Mouse (Mus musculus): ENCODE results near the gene Uts2. TPM values are rescaled to one million over a fixed set of nuclear protein-coding genes. Genes with fewer than 3 reads are reported as not detected.
"Not testable (repeated sequence)": the region's sequence is repeated elsewhere in the genome, so short reads cannot be mapped to it uniquely, and the experiment has no call there.

The Uts2 gene
- total RNA-seq, 2 experiments from 2014 or later, result not detected

DNA sequence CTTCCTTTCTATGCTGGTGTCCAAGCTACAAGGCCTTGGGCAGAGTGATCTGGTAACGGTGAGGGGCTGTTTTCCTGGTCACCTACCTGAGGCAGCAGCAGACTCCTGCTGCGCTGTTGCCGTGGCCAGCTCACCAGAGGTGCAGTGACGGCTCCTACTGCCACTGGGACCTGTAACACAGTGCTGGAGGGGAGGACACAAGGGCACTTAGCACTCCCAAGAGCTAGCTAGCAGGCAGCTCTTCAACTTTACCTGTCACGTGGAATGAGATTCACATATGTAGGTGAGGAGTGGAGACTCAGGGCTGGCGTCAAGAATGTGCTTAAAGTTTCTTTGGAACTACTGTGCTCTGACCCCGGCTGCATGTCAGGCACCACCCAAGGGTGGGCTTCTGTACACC is 13.4 kb downstream of the Uts2 start:
- DNase-seq (ENCODE audit: low spot score), result no peak

DNA sequence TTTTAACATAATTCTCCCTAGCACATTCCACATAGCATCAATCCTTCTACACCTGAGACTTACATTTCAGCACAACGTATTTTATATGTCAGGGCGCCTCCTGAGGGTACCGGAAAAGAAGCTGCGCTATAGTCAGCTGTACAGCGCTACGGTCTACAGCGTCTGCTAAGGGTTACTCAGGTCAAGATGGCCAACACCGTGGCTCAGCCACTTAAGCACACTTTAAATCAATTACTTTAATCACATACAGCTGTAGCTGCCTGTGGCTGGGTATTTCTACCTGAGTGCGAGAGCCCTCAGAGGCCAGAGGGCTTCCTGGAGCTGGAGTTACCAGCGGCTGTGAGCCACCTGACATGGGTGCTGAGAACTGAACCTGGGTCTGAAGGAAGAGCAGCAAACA is 19.0 kb downstream of the Uts2 start:
- DNase-seq (ENCODE audit: low spot score), result no peak

DNA sequence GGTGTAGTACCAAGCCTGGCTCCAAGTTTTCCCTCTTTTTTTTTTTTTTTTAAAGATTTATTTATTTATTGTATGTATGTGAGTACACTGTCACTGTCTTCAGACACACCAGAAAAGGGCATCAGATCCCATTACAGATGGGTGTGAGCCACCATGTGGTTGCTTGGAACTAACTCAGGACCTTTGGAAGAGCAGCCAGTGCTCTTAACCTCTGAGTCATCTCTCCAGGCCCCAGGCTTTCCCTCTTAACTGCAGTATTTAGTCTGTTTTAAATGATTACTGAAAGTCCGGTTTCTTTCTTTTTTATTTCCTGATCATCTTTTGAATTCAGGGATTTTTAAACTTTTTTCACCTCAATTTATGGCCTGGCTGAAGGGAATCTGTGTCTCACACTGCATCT is 20.5 kb downstream of the Uts2 start:
- not testable (repeated sequence) for DNase-seq (ENCODE audit: low spot score)

DNA sequence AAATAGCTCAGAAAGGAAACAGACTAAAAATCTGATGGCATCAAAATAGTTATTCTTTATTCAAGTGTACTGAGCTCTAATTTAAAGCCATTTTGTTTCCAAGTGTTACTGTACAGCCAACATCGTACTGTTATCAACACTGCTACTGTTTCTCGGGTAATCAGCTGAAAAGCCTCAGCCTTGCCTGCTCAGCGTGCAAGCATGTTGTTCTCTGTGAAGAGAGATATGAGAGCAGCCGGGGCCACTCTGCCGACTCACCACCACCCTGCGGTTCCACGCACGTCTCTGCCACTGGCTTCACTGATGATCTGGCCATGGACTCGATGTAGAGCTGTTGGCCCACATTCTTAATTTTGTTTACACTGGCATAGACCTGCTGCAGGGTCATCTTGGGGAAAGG is 27.3 kb downstream of the Uts2 start:
- DNase-seq (ENCODE audit: low spot score), result no peak

DNA sequence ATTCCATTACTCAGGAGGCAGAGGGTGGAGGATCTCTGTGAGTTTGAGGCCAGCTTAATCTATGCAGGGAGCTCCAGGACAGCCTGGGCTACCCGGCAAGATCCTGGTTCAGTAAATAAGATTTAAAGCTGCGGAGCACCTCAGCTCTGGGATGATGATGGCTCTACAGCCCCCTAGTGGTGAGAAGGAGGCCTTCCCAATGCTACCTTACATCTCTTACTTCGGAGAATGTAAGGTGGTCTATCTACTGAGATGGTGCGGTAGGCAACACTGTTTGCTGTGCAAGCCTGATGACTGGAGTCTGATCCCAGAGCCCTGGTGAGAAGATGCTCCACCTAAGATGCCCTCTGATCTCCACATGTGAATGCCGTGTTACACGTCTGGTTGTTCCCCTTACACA is 30.1 kb downstream of the Uts2 start:
- DNase-seq (ENCODE audit: low spot score), result no peak

DNA sequence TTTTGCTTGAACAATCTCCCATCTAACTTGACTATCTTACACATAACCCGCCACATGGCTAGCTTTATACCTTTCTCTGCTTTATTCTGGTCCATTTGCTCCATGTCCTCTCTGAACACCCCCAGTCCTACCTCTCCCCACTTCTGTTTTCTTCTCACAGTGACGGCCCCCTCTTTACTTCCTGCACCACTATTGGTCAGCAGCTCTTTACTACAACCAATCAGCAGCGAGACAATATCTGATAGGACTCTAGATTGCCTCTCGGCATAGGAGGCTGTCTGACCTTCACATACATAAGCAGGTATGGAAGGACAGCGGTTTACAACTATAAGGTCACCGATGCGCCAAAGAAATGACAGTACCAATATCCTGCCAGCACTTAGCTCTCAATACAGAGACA is 39.6 kb downstream of the Uts2 start:
- no peak for DNase-seq (ENCODE audit: low spot score)

DNA sequence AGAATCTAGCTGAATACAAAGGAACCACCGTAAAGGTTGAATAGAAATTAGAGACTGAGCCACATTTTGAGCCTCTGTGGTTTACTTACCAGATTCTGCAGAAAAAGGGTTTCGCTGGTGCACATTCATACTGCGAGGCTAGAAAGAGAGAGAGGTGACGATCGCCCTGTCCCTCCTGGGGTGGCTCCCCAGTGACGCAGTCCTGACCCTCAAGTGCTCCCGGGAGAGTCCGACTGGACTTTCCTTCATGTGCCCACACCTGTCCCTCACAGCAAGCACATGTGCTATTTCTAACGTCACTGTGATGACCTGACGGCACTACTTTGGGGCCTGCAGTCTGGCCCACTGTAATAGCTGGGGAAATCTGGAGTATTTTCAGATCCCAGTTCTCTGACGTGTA is 40.9 kb downstream of the Uts2 start:
- DNase-seq (ENCODE audit: low spot score), result no peak

DNA sequence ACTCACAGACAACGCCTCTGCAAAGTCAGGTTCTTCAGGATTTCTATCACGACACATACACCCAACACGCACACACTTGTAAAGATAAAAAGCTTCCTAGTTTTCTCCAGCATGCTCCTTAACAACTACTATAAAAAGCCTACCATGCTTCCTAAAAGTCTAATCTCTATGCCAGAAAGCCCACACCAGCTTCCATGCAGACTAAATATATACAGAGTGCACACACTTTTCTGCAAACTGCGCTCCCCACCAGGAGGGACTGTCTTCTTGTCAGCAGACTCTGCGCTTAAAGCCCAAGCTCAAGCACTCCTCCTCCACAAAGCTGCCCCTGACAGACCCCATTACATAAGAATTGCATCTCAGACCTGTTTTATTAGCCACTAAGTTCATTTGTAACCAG is 44.6 kb downstream of the Uts2 start:
- no peak for DNase-seq (ENCODE audit: low spot score)

DNA sequence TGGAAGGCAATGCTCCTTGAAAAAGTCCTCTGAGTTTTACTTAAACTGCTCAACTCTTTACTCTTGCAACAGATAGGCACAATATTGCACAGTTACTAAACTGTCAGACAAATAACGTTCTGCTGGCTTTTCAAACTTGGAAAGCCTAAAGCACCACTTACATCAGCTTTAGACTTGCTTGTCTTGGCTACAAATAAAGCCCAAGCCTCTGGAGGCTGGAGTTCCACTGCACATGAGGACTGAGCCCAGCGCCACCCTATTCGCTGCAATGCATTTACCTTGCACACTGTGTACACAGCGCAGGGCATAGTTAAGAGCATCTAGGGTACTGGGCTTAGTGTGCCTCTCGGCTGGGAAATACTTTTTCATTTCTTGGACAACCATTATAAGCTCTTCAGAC is 46.4 kb downstream of the Uts2 start:
- peak; percentile 24 for DNase-seq (ENCODE audit: low spot score)

DNA sequence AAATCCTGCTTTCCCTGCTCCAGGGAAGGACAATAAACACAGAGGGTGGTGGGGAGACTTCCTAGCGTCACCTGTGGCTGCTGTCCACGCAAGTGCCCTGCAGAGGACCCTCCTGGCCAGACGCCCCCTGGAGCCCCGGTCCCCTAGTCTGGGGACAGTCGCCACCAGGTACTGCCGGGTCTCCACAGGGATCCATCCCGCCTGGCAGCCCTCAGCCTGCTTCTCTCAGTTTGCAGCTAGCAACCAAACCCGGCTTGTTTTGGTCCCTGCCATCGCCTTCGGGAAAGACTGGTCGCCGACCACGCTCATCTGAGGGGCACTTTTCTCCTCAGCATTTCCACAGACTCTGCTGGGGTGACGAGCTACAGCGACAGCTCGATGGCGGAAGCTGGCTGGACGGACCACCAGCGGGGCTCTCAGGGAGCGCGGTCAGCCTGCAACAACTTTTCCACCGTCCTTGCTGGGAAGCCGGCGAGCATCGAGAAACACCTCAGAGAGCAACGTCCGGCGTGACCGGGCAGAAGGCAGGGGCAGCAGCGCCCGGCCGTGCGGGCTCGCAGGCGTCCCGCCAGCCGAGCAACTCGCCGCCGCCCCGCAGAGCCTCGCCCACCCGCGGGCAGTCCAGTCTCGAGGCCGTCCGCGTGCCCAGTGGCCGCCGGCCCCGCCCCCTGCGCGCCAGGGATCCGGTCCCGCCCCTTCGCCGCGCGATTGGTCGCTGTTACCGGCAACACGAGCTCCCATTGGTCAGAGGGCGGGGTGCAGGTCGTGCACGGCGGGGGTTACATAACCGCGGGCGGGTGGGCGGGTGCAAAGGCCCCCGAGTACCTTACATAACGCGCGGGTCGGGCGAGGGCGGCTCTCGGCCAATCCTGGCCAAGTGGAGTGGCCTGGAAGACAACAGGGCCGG is 47.4 kb downstream of the Uts2 start, which contains the start of gene Per3:
Per3 (minus strand) TSS at position 629 of the 907 bp plus-strand sequence.
- peak; percentile 98 for DNase-seq (ENCODE audit: low spot score)

DNA sequence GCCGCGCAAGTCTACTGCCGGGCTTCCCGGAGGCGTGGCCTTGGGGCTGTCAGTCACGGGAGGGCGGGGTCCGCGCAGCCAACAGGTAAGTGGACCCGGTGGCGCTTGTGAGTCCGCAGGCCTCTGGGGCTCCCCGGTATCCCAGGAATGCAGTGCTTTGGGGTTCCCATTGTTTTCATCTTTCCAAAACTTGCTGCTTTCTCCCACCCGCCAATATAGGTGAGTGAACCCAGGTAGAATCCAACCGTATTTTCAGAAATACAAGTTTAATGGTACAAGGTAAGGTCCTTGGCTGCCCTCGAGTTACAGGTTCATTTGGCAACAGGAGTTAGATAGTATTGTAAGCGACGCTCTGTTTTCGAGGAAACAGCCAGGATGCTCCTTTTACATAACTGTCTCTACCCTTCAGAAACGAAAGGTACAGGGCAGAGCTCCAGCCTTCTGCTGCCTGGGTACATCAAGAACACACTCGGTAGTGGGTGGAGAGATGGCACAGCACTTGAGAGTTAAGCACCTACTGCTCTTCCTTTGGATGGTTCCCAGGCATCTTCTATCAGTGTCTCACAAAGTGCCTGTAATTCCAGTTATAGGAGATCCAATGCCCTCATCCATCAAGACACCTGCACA is 48.2 kb downstream of the Uts2 start:
- DNase-seq (ENCODE audit: low spot score), result no peak

DNA sequence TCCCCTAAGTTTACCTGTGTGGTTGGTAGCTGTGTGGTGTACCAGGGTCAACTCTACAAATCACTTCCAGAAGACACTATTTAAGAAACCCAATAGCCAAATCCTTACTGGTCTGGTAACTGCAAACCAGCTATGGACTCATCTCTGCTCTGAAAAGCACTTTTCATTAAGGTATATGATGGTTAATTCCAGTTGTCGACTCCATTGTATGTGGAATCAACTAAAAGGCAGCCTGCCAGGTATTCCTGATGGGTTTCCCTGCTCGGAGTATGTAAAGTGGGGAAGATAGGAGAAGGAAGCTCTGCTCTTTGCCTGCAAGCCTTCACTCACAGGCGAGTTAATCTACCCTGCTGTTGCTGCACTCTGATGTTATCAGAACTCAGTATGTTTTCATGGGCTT is 49.6 kb downstream of the Uts2 start:
- DNase-seq (ENCODE audit: low spot score), result no peak

DNA sequence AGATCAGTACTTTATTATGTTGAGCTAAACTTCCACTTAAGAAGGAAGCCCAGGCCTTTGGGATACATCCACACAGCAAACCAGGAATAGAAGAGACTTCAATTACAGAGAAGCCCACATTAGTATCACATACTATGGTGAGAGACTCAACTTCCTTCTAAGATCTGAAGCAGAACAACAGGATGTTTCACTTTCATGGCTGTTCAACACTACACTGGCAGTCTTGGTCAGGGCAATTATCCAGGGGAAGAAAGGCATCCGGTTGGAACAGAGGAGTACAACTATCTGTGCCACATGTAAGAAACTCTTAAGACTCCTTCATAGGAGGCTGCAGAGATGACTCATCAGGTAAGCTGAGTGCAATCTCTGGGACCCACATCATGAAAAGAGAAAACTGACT is 54.3 kb downstream of the Uts2 start:
- DNase-seq (ENCODE audit: low spot score), result no peak

Other genes with a start within 250 kb of the Uts2 start
- 10 to 100 TPM; 24.9 to 35.9 TPM for gene Errfi1, start 143.2 kb upstream of the Uts2 start, total RNA-seq (2021)
- gene Park7, start 82.7 kb upstream of the Uts2 start, total RNA-seq (2021), result 100 to 1,000 TPM; 750 to 787 TPM
- gene Tnfrsf9, start 82.5 kb upstream of the Uts2 start, total RNA-seq (2021), result under 1 TPM; 0.21 to 0.46 TPM
- gene Per3, start 47.6 kb downstream of the Uts2 start, total RNA-seq (2021), result 1 to 10 TPM; 5.3 to 6.9 TPM
- gene Vamp3, start 60.9 kb downstream of the Uts2 start, total RNA-seq (2021), result 10 to 100 TPM; 48.0 to 49.0 TPM
- not detected for gene Gm13090, start 92.5 kb downstream of the Uts2 start, total RNA-seq (2021)